Mouse (Mus musculus) hindbrain, embryonic 10.5 days (tissue): ENCODE results near the gene Tmie. TPM values are rescaled to one million over a fixed set of nuclear protein-coding genes. Genes with fewer than 3 reads are reported as not detected.

ENCODE experiments used
- polyA plus RNA-seq: library from polyadenylated mRNA; unstranded; fragments of >200 nt; fragmentation: Nextera tagmentation; extraction: Ambion mirVana; gene quantifications from 2 replicates; pipeline ENCODE4 v1.2.1, GENCODE M21; 2016

Tmie gene
- polyA plus RNA-seq, 1 experiment from 2014 or later = 0.18 TPM

Other genes with a start within 250 kb of the Tmie start
- 1.4 and 1.7 TPM in 2 replicates for gene Nbeal2, start 226.0 kb downstream of the Tmie start, polyA plus RNA-seq
- 173 and 180 TPM in 2 replicates for gene Ccdc12, start 223.6 kb downstream of the Tmie start, polyA plus RNA-seq
- 2.0 TPM in 1 of 2 replicates, not detected in the other for gene Myl3, start 138.3 kb downstream of the Tmie start, polyA plus RNA-seq
- gene Pth1r, start 133.0 kb downstream of the Tmie start, polyA plus RNA-seq = 31.6 and 38.7 TPM in 2 replicates
- gene Prss42, start 81.9 kb downstream of the Tmie start, polyA plus RNA-seq = not detected in 2 replicates
- gene Prss44, start 66.1 kb downstream of the Tmie start, polyA plus RNA-seq = not detected in 2 replicates
- not detected in 2 replicates for gene Prss43, start 53.4 kb downstream of the Tmie start, polyA plus RNA-seq
- not detected in 2 replicates for gene Prss45, start 45.5 kb downstream of the Tmie start, polyA plus RNA-seq
- not detected in 2 replicates for gene Prss46, start 35.6 kb downstream of the Tmie start, polyA plus RNA-seq
- gene Prss50, start 22.1 kb downstream of the Tmie start, polyA plus RNA-seq = 0.68 and 0.88 TPM in 2 replicates
- 0.77 and 1.1 TPM in 2 replicates for gene Als2cl, start 243 bp downstream of the Tmie start, polyA plus RNA-seq
- gene Fam240a, start 36.7 kb upstream of the Tmie start, polyA plus RNA-seq = not detected in 2 replicates
- not detected in 2 replicates for gene Tdgf1, start 66.0 kb upstream of the Tmie start, polyA plus RNA-seq
- 0.33 TPM in 1 of 2 replicates, not detected in the other for gene Lrrc2, start 71.4 kb upstream of the Tmie start, polyA plus RNA-seq
- 0.14 TPM in 1 of 2 replicates, not detected in the other for gene Rtp3, start 110.5 kb upstream of the Tmie start, polyA plus RNA-seq
- 0.27 TPM in 1 of 2 replicates, not detected in the other for gene Ltf, start 139.2 kb upstream of the Tmie start, polyA plus RNA-seq
- 0.70 and 0.76 TPM in 2 replicates for gene Ccrl2, start 177.4 kb upstream of the Tmie start, polyA plus RNA-seq
- 40.0 and 41.5 TPM in 2 replicates for gene Lrrfip2, start 237.5 kb upstream of the Tmie start, polyA plus RNA-seq